Mouse (Mus musculus) liver, postnatal 0 days (tissue): ENCODE results near the gene Aff3. TPM values are rescaled to one million over a fixed set of nuclear protein-coding genes. Genes with fewer than 3 reads are reported as not detected.
A peak's percentile ranks its signal among the peaks of the same experiment; 100 is the strongest.

Experiments used
- ATAC-seq: fragments of 200-750 bp; cut with Nextera tagmentation; 2 replicates; pipeline ENCODE4 v1.8.0; 2017; ENCODE audit warnings: mild to moderate bottlenecking, moderate library complexity
- DNase-seq: peaks from one replicate; pipeline ENCODE4 v3.0.0-alpha.2; 2016
- H3K27ac ChIP-seq: fragments of 300-500 bp; sonication (generic); 2 replicates; pipeline ENCODE4 v1.5.1; 2014; ENCODE audit warnings: antibody characterized with exemption, moderate library complexity, mild to moderate bottlenecking, low read depth
- H3K27me3 ChIP-seq: fragments of 300-500 bp; sonication (generic); 2 replicates; pipeline ENCODE4 v1.6.1; 2014; ENCODE audit warnings: low read length, control low read depth, mixed read lengths; ENCODE audit not compliant: insufficient read depth
- H3K36me3 ChIP-seq: fragments of 300-500 bp; sonication (generic); replicated peaks from 2 replicates; pipeline ENCODE4 v1.6.1; 2014; ENCODE audit warnings: mild to moderate bottlenecking, control low read depth, low read length, moderate library complexity, mixed read lengths; ENCODE audit not compliant: insufficient read depth
- H3K4me1 ChIP-seq: fragments of 300-500 bp; sonication (generic); 2 replicates; pipeline ENCODE4 v1.6.1; 2014; ENCODE audit warnings: antibody characterized with exemption, mild to moderate bottlenecking, control low read depth; ENCODE audit not compliant: insufficient read depth
- H3K4me2 ChIP-seq: fragments of 300-500 bp; sonication (generic); 2 replicates; pipeline ENCODE4 v1.6.1; 2014; ENCODE audit warnings: low read depth, mild to moderate bottlenecking, low read length, moderate library complexity, mixed read lengths
- H3K4me3 ChIP-seq: fragments of 300-500 bp; sonication (generic); 2 replicates; pipeline ENCODE4 v1.5.1; 2014; ENCODE audit warnings: low read depth, low read length
- H3K9ac ChIP-seq: fragments of 300-500 bp; sonication (generic); replicated peaks from 2 replicates; pipeline ENCODE4 v1.6.1; 2014; ENCODE audit warnings: mild to moderate bottlenecking, moderate library complexity
- H3K9me3 ChIP-seq: fragments of 300-500 bp; sonication (generic); 2 replicates; pipeline ENCODE4 v1.6.1; 2016; ENCODE audit warnings: mild to moderate bottlenecking, control low read depth, low read length, mixed read lengths
- CTCF ChIP-seq: sonication (generic); IDR thresholded peaks from 2 replicates; pipeline ENCODE4 v1.5.1; 2016; ENCODE audit warnings: antibody characterized with exemption, low read depth
- EP300 ChIP-seq: IDR thresholded peaks from 2 replicates; pipeline ENCODE4 v1.6.1; 2016; ENCODE audit warnings: antibody characterized with exemption, low read depth, mild to moderate bottlenecking
- WGBS: fragments of 180-500 bp; shearing (Covaris S2); extraction: QIAGEN DNeasy Blood & Tissue Kit; methylation state at CpG from one replicate; pipeline ENCODE4 v1.1.7; 2014; ENCODE audit not compliant: insufficient replicate concordance; 5-methylcytosine and 5-hydroxymethylcytosine counted together
- polyA plus RNA-seq: library from polyadenylated mRNA; unstranded; fragments of >200 nt; fragmentation: Nextera tagmentation; extraction: Ambion mirVana; gene quantifications from 2 replicates; pipeline ENCODE4 v1.2.1, GENCODE M21; 2015

Aff3 gene
- polyA plus RNA-seq, 1 experiment from 2014 or later = 1.1 TPM

GRCm38 (mm10) chr1:38495284-38495683, 169.5 kb downstream of the Aff3 start:
- H3K9me3 ChIP-seq = no peaks in the 10 kb centered on the region
- H3K27me3 ChIP-seq = no peaks in the 10 kb centered on the region
- TF ChIP-seq CTCF (no peak), EP300 (no peak)
- H3K9ac ChIP-seq = no peak overlapping the region
- 67% methylated on average over 2 of the region's 2 CpGs for WGBS
- no peak overlapping the region for H3K4me3 ChIP-seq
- no peak overlapping the region for H3K27ac ChIP-seq
- ATAC-seq (no peak), DNase-seq (no peak)
- no peaks in the 10 kb centered on the region for H3K36me3 ChIP-seq
- no peaks in the 10 kb centered on the region for H3K4me1 ChIP-seq
- no peak overlapping the region for H3K4me2 ChIP-seq

- Histone ChIP-seq H3K9ac (no peak overlapping the region), H3K27me3 (no peaks in the 10 kb centered on the region), H3K36me3 (no peaks in the 10 kb centered on the region), H3K4me2 (no peak overlapping the region), H3K4me1 (no peaks in the 10 kb centered on the region), H3K4me3 (no peak overlapping the region), H3K9me3 (no peaks in the 10 kb centered on the region), H3K27ac (no peak overlapping the region)
- TF ChIP-seq EP300 (no peak), CTCF (no peak)
- no peak for DNase-seq
- ATAC-seq = no peak
- WGBS = 56% methylated on average over 6 of the region's 6 CpGs
These were observed 175.0 kb downstream of the Aff3 start for GRCm38 (mm10) chr1:38489733-38490132.

- Histone ChIP-seq H3K4me3 (no peak overlapping the region), H3K27me3 (no peaks in the 10 kb centered on the region), H3K4me1 (no peaks in the 10 kb centered on the region), H3K36me3 (no peaks in the 10 kb centered on the region), H3K9ac (no peak overlapping the region), H3K4me2 (no peak overlapping the region), H3K9me3 (no peaks in the 10 kb centered on the region), H3K27ac (no peak overlapping the region)
- TF ChIP-seq CTCF (no peak), EP300 (no peak)
- DNase-seq (no peak), ATAC-seq (no peak)
- 75% methylated on average over 8 of the region's 8 CpGs for WGBS
These were observed 176.0 kb downstream of the Aff3 start for GRCm38 (mm10) chr1:38488667-38489210.

- no peaks in the 10 kb centered on the region for H3K9me3 ChIP-seq
- H3K36me3 ChIP-seq = no peaks in the 10 kb centered on the region
- TF ChIP-seq EP300 = no peak
- TF ChIP-seq CTCF = no peak
- ATAC-seq = no peak
- no peaks in the 10 kb centered on the region for H3K27me3 ChIP-seq
- no peaks in the 10 kb centered on the region for H3K4me1 ChIP-seq
- WGBS = 73% methylated on average over 2 of the region's 2 CpGs
- H3K4me2 ChIP-seq = no peak overlapping the region
- no peak for DNase-seq
- H3K4me3 ChIP-seq = no peak overlapping the region
- no peak overlapping the region for H3K27ac ChIP-seq
- no peak overlapping the region for H3K9ac ChIP-seq
These were observed 176.9 kb downstream of the Aff3 start for GRCm38 (mm10) chr1:38487884-38488283.

- DNase-seq (no peak), ATAC-seq (no peak)
- TF ChIP-seq CTCF = no peak
- no peak for TF ChIP-seq EP300
- Histone ChIP-seq H3K9me3 (no peaks in the 10 kb centered on the region), H3K27ac (no peak overlapping the region), H3K4me2 (no peak overlapping the region), H3K9ac (no peak overlapping the region), H3K4me3 (no peak overlapping the region), H3K36me3 (no peaks in the 10 kb centered on the region), H3K27me3 (no peaks in the 10 kb centered on the region), H3K4me1 (peaks cover under 1% of the 10 kb centered on the region; the same call in 1 of the 2 replicates)
- 80% methylated on average over 2 of the region's 2 CpGs for WGBS
These were observed 181.6 kb downstream of the Aff3 start for GRCm38 (mm10) chr1:38483191-38483590.

- Histone ChIP-seq H3K27me3 (no peaks in the 10 kb centered on the region), H3K36me3 (no peaks in the 10 kb centered on the region), H3K9me3 (no peaks in the 10 kb centered on the region), H3K4me3 (no peak overlapping the region), H3K4me2 (no peak overlapping the region), H3K27ac (no peak overlapping the region), H3K9ac (no peak overlapping the region), H3K4me1 (peaks cover 8% of the 10 kb centered on the region; the same call in 1 of the 2 replicates)
- TF ChIP-seq CTCF = no peak
- peak; percentile 61 for TF ChIP-seq EP300
- ATAC-seq (peak; percentile 49), DNase-seq (no peak)
- whole genome bisulfite sequencing = 25% methylated on average over 9 of the region's 9 CpGs
These were observed 186.5 kb downstream of the Aff3 start for GRCm38 (mm10) chr1:38478246-38478743.
